8 mouse cellular contexts compared by ENCODE assay signal in genomic region chr8:109436830-109437567, GRCm38 (mm10). TPM values are rescaled to one million over a fixed set of nuclear protein-coding genes. Genes with fewer than 3 reads are reported as not detected.
DNase-seq lines count a peak whose midpoint lies in the region; ATAC-seq and TF ChIP-seq lines count a peak whose summit lies in the region.
"Had no signal": no experiment of that assay in that cellular context is flagged by ENCODE, and none has a peak within 500 bp of the region (broad histone marks: within the 10 kb centered on the region; RNA-seq: fewer than 3 reads in every experiment).

No protein-coding gene starts in this region.

- DNase-seq in left cerebral cortex, adult 11 months (ENCODE audit: low spot score): peak; percentile 26
- DNase-seq in left cerebral cortex, adult 8-10 months (ENCODE audit: low spot score in 2 of 2): no peak
- no peak for DNase-seq in heart, postnatal 0 days (ENCODE audit: low spot score)
- peak; percentile 87 for DNase-seq in retina, postnatal 1 day
- DNase-seq in spleen, postnatal 14 days (ENCODE audit: low spot score in 2 of 2): no peak

- H3K4me1 ChIP-seq in embryonic facial prominence, embryonic 12.5 days: no peaks in the 10 kb centered on the region
- H3K4me1 ChIP-seq in heart, postnatal 0 days (ENCODE audit: control insufficient read depth, insufficient read depth): no peaks in the 10 kb centered on the region
- peaks cover 6% of the 10 kb centered on the region; the same call in 1 of the 2 replicates for H3K4me1 ChIP-seq in limb, embryonic 13.5 days

- no peak for TF ChIP-seq EP300 in heart, postnatal 0 days (IDR thresholded peaks at IDR 0.05; ENCODE audit: low read depth)

- WGBS in embryonic facial prominence, embryonic 12.5 days: 51% methylated on average over 19 of the region's 19 CpGs
- 49% methylated on average over 19 of the region's 19 CpGs for WGBS in heart, postnatal 0 days
- 25% methylated on average over 19 of the region's 19 CpGs for WGBS in limb, embryonic 13.5 days

- H3K27me3 ChIP-seq in embryonic facial prominence, embryonic 12.5 days: no peaks in the 10 kb centered on the region
- H3K27me3 ChIP-seq in heart, postnatal 0 days (ENCODE audit: control insufficient read depth, insufficient read depth, low read length): no peaks in the 10 kb centered on the region
- no peaks in the 10 kb centered on the region for H3K27me3 ChIP-seq in limb, embryonic 13.5 days

- H3K36me3 ChIP-seq in embryonic facial prominence, embryonic 12.5 days: no peaks in the 10 kb centered on the region
- no peaks in the 10 kb centered on the region for H3K36me3 ChIP-seq in heart, postnatal 0 days (replicated peaks; ENCODE audit: control insufficient read depth, insufficient read depth, low read length)
- H3K36me3 ChIP-seq in limb, embryonic 13.5 days: no peaks in the 10 kb centered on the region

- no peak overlapping the region for H3K4me3 ChIP-seq in embryonic facial prominence, embryonic 12.5 days
- no peak overlapping the region for H3K4me3 ChIP-seq in heart, postnatal 0 days (ENCODE audit: low read depth, low read length)
- peak overlapping the region; percentile 27 for H3K4me3 ChIP-seq in limb, embryonic 13.5 days

- H3K9me3 ChIP-seq in embryonic facial prominence, embryonic 12.5 days: peaks cover 3% of the 10 kb centered on the region; the same call in 1 of the 2 replicates
- no peaks in the 10 kb centered on the region for H3K9me3 ChIP-seq in heart, postnatal 0 days (replicated peaks; ENCODE audit: control insufficient read depth, low read length)
- no peaks in the 10 kb centered on the region for H3K9me3 ChIP-seq in limb, embryonic 13.5 days

- no peak overlapping the region for H3K9ac ChIP-seq in embryonic facial prominence, embryonic 12.5 days
- no peak overlapping the region for H3K9ac ChIP-seq in heart, postnatal 0 days (replicated peaks; ENCODE audit: low read depth, low read length)
- peak overlapping the region; percentile 25; the same call in 1 of the 2 replicates for H3K9ac ChIP-seq in limb, embryonic 13.5 days

- no peak for ATAC-seq in embryonic facial prominence, embryonic 12.5 days (ENCODE audit: insufficient number of reproducible peaks, insufficient read depth, low FRiP score, low TSS enrichment)
- ATAC-seq in heart, postnatal 0 days (ENCODE audit: insufficient read depth, low read depth): no peak
- ATAC-seq in limb, embryonic 13.5 days (ENCODE audit: low FRiP score, low read depth): peak; percentile 61; the same call in 1 of the 2 replicates

- no peak overlapping the region for H3K27ac ChIP-seq in embryonic facial prominence, embryonic 12.5 days
- H3K27ac ChIP-seq in heart, postnatal 0 days (ENCODE audit: low read depth): no peak overlapping the region
- no peak overlapping the region for H3K27ac ChIP-seq in limb, embryonic 13.5 days

- no peak for TF ChIP-seq CTCF in heart, postnatal 0 days (IDR thresholded peaks at IDR 0.05; ENCODE audit: low read depth)

- H3K4me2 ChIP-seq in embryonic facial prominence, embryonic 12.5 days (replicated peaks): 0 out of 2 replicates have a peak overlapping the region, but pooled peaks have one; percentile 23
- H3K4me2 ChIP-seq in heart, postnatal 0 days (ENCODE audit: low read depth, low read length): peak overlapping the region; percentile 28
- peak overlapping the region; percentile 58 for H3K4me2 ChIP-seq in limb, embryonic 13.5 days (replicated peaks)

RNA-seq across cellular contexts. Expression of gene Pmfbp1, which starts 56.8 kb away (rescaled TPM):
- under 1 TPM; 0.11 to 0.40 (median 0.28) TPM for total RNA-seq in left cerebral cortex, adult 8-10 months (2022)
- 0.06 TPM in 1 of 2 replicates, not detected in the other for polyA plus RNA-seq in embryonic facial prominence, embryonic 12.5 days (2016; fragmentation: Nextera tagmentation; extraction: Ambion mirVana)
- total RNA-seq in heart, postnatal 0 days (2014; rRNA removed; ENCODE audit: low replicate concordance): not detected in 2 replicates
- polyA plus RNA-seq in heart, postnatal 0 days (2015; fragmentation: Nextera tagmentation; extraction: Ambion mirVana): not detected in 2 replicates
- polyA plus RNA-seq in limb, embryonic 13.5 days (2015; fragmentation: Nextera tagmentation; extraction: Ambion mirVana): 0.23 and 0.29 TPM in 2 replicates
- polyA plus RNA-seq: large intestine, adult 2 months had no signal

Comparison
In these comparisons a context has a peak if more than half of its experiments do, and no peak if none do; other contexts are left out.
1. DNase-seq: peak in left cerebral cortex, adult 11 months (single experiment) and retina, postnatal 1 day (single experiment); none in left cerebral cortex, adult 8-10 months (0 of 2), heart, postnatal 0 days (single experiment) and spleen, postnatal 14 days (0 of 2).
2. Peak in every context shown above with its lines, with median percentiles within 50 percentile points of each other: H3K4me2 ChIP-seq.